Mouse (Mus musculus): Measurements from ENCODE around the gene Kmt2d.

DNA sequence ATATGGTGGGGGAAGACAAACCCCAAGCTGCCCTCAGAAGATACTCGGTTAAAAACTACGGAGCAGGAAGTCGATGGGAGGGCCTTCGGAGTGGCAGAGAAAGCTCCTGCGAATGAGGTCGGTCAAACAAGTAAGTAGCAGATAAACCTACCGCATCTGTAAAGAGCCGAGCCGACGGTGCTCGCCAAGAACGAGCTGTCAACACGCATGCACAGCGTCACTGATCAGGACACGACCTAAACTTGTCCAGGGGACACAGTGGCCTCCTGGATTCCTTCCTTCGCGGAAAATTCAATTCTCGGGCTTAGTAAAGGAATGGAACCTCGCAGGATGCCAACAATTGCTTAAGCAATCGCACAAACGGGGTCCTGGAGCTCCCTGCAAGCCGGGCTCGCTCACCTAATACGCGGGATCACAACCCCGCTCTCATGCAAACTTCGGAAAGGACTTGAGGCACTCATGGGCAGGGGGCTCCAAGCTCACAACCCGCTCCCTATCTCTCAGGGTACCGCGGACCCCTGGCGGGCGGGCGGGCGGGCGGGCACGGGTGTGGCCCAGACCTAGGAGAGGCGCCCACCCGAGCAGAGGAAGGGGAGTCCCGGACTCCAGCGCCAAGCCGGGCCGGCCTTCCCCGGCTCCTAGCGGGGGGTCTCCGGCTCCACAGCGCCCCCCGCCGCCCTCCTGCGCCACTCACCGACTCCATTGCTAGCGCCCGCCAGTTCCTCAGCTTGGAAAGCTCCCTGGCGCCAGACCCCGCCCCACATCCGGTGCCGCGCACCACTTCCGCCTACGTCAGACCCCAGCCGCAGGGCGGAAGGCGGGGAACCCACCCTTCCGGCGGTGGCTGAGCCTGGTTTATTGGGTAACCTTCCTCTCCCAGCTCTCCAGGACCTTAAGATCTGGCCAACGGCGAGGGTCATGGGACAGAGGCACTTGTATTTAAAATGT, 40.0 kb downstream of the Kmt2d start, which contains the start of gene Prkag1:
- TF ChIP-seq CTCF (IDR thresholded peaks at IDR 0.05; ENCODE audit: insufficient read depth, low read depth, low read length) (peak; percentile 34; the same call in 1 of the 2 replicates), POLR2A (IDR thresholded peaks at IDR 0.05; ENCODE audit: insufficient read depth, low read depth, low read length) (no peak)
